Mouse (Mus musculus): ENCODE data around the gene Lama5.
"Not testable (repeated sequence)": the region's sequence is repeated elsewhere in the genome, so short reads cannot be mapped to it uniquely, and the experiment has no call there.

Gene Lama5

GRCm38 (mm10) chr2:180196610-180197322, 28.9 kb downstream of the Lama5 start:
- DNase-seq = no peak

GRCm38 (mm10) chr2:180187362-180187761, 38.3 kb downstream of the Lama5 start:
- no peak for DNase-seq

- DNase-seq = no peak
These were observed 40.0 kb downstream of the Lama5 start for GRCm38 (mm10) chr2:180185686-180186085.

- DNase-seq = no peak
These were observed 40.9 kb downstream of the Lama5 start for GRCm38 (mm10) chr2:180184752-180185109.

GRCm38 (mm10) chr2:180184011-180184751, 41.5 kb downstream of the Lama5 start:
- no peak for DNase-seq

- DNase-seq = no peak
These were observed 44.1 kb downstream of the Lama5 start for GRCm38 (mm10) chr2:180181542-180181941.

GRCm38 (mm10) chr2:180175725-180176124, 49.9 kb downstream of the Lama5 start:
- DNase-seq = no peak

GRCm38 (mm10) chr2:180174121-180174520, 51.5 kb downstream of the Lama5 start:
- DNase-seq = no peak

GRCm38 (mm10) chr2:180173711-180174110, 51.9 kb downstream of the Lama5 start:
- not testable (repeated sequence) for DNase-seq

- DNase-seq = no peak
These were observed 52.5 kb downstream of the Lama5 start for GRCm38 (mm10) chr2:180173163-180173562.

GRCm38 (mm10) chr2:180172152-180172551, 53.5 kb downstream of the Lama5 start:
- DNase-seq = no peak

- DNase-seq = peak; percentile 37
These were observed 54.1 kb downstream of the Lama5 start for GRCm38 (mm10) chr2:180171522-180172070.

- peak; percentile 97 for DNase-seq
These were observed 54.7 kb downstream of the Lama5 start, which contains the start of gene Adrm1 for GRCm38 (mm10) chr2:180170806-180171521. Gene Adrm1 (plus strand): TSS chr2:180171485.

GRCm38 (mm10) chr2:180170151-180170805, 55.4 kb downstream of the Lama5 start:
- DNase-seq = no peak

- DNase-seq = no peak
These were observed 58.8 kb downstream of the Lama5 start for GRCm38 (mm10) chr2:180166869-180167268.

GRCm38 (mm10) chr2:180165855-180166254, 59.8 kb downstream of the Lama5 start:
- no peak for DNase-seq

GRCm38 (mm10) chr2:180158627-180159026, 67.0 kb downstream of the Lama5 start:
- DNase-seq = no peak

GRCm38 (mm10) chr2:180154796-180155195, 70.9 kb downstream of the Lama5 start:
- DNase-seq = no peak

GRCm38 (mm10) chr2:180148551-180148950, 77.1 kb downstream of the Lama5 start:
- no peak for DNase-seq

- no peak for DNase-seq
These were observed 78.3 kb downstream of the Lama5 start for GRCm38 (mm10) chr2:180147379-180147778.

GRCm38 (mm10) chr2:180146091-180146490, 79.6 kb downstream of the Lama5 start:
- DNase-seq = no peak

GRCm38 (mm10) chr2:180135414-180135813, 90.2 kb downstream of the Lama5 start:
- no peak for DNase-seq

GRCm38 (mm10) chr2:180133911-180134310, 91.7 kb downstream of the Lama5 start:
- DNase-seq = no peak

Measured in lung, postnatal 14 days (tissue).